In genomic region chr12:84750661-84751060, GRCm38 (mm10) we compare ENCODE assay signal across 11 mouse cellular contexts. TPM values are rescaled to one million over a fixed set of nuclear protein-coding genes. Genes with fewer than 3 reads are reported as not detected.
DNase-seq lines count a peak whose midpoint lies in the region; ATAC-seq and TF ChIP-seq lines count a peak whose summit lies in the region.
"Had no signal": no experiment of that assay in that cellular context is flagged by ENCODE, and none has a peak within 500 bp of the region (broad histone marks: within the 10 kb centered on the region; RNA-seq: fewer than 3 reads in every experiment).

No protein-coding gene starts in this region.

- H3K4me3 ChIP-seq in gastrocnemius, adult 2 months, result peak overlapping the region; percentile 17; the same call in 1 of the 2 replicates
- H3K4me3 ChIP-seq in hindbrain, embryonic 12.5 days, result no peak overlapping the region
- no peak overlapping the region for H3K4me3 ChIP-seq in intestine, postnatal 0 days (ENCODE audit: low read depth, low read length)
- H3K4me3 ChIP-seq: embryonic facial prominence, embryonic 12.5 days; liver, embryonic 13.5 days; midbrain, embryonic 15.5 days had no signal

- intact Hi-C loops in gastrocnemius, adult 2 months (cut with DNase I), result loop anchor here (2.0 kb wide), 1 partner anchor 20 kb away; no protein-coding TSS in a partner anchor

- no peak overlapping the region; the same call in 1 of the 2 replicates for H3K27ac ChIP-seq in gastrocnemius, adult 2 months
- no peak overlapping the region for H3K27ac ChIP-seq in hindbrain, embryonic 12.5 days
- H3K27ac ChIP-seq in intestine, postnatal 0 days (ENCODE audit: low read depth, low read length), result no peak overlapping the region
- H3K27ac ChIP-seq: embryonic facial prominence, embryonic 12.5 days; liver, embryonic 13.5 days; midbrain, embryonic 15.5 days had no signal

- 59% methylated on average over 14 of the region's 14 CpGs for WGBS in hindbrain, embryonic 12.5 days
- WGBS in intestine, postnatal 0 days, result 59% methylated on average over 14 of the region's 14 CpGs

- peaks cover 5% of the 10 kb centered on the region for H3K27me3 ChIP-seq in hindbrain, embryonic 12.5 days
- no peaks in the 10 kb centered on the region for H3K27me3 ChIP-seq in intestine, postnatal 0 days (replicated peaks; ENCODE audit: control insufficient read depth, insufficient read depth, low read length)
- H3K27me3 ChIP-seq: embryonic facial prominence, embryonic 12.5 days; liver, embryonic 13.5 days; midbrain, embryonic 15.5 days had no signal

- no peak for TF ChIP-seq CTCF in gastrocnemius, adult 2 months (IDR thresholded peaks at IDR 0.05)
- no peak for TF ChIP-seq CTCF in intestine, postnatal 0 days (IDR thresholded peaks at IDR 0.05; ENCODE audit: low read depth)

- H3K36me3 ChIP-seq in hindbrain, embryonic 12.5 days, result peaks cover 2% of the 10 kb centered on the region
- H3K36me3 ChIP-seq in intestine, postnatal 0 days (ENCODE audit: control insufficient read depth, insufficient read depth), result peaks cover 3% of the 10 kb centered on the region; the same call in 1 of the 2 replicates
- H3K36me3 ChIP-seq: midbrain, embryonic 15.5 days had no signal

- peaks cover 19% of the 10 kb centered on the region for H3K4me1 ChIP-seq in hindbrain, embryonic 12.5 days
- H3K4me1 ChIP-seq in intestine, postnatal 0 days (replicated peaks; ENCODE audit: control insufficient read depth, insufficient read depth, low read length), result no peaks in the 10 kb centered on the region
- H3K4me1 ChIP-seq: liver, embryonic 13.5 days had no signal

- H3K9ac ChIP-seq in hindbrain, embryonic 12.5 days, result no peak overlapping the region
- no peak overlapping the region for H3K9ac ChIP-seq in intestine, postnatal 0 days (ENCODE audit: low read depth, low read length)
- H3K9ac ChIP-seq: embryonic facial prominence, embryonic 12.5 days; liver, embryonic 13.5 days; midbrain, embryonic 15.5 days had no signal

- DNase-seq in urinary bladder, postnatal 14 days (ENCODE audit: low spot score), result peak; percentile 64
- no peak for DNase-seq in urinary bladder, postnatal 10 days (ENCODE audit: low spot score)
- peak; percentile 84 for DNase-seq in gastrocnemius, adult 2 months
- peak; percentile 36 to 42 for DNase-seq in kidney, adult 8-10 months
- DNase-seq in thymus, postnatal 25 days, result peak; percentile 58
- DNase-seq: liver, embryonic 13.5 days had no signal

- H3K4me2 ChIP-seq in hindbrain, embryonic 12.5 days (replicated peaks), result no peak overlapping the region
- H3K4me2 ChIP-seq in intestine, postnatal 0 days (replicated peaks; ENCODE audit: low read depth), result no peak overlapping the region
- H3K4me2 ChIP-seq: embryonic facial prominence, embryonic 12.5 days; liver, embryonic 13.5 days; midbrain, embryonic 15.5 days had no signal

- H3K9me3 ChIP-seq in hindbrain, embryonic 12.5 days (replicated peaks), result no peaks in the 10 kb centered on the region
- no peaks in the 10 kb centered on the region for H3K9me3 ChIP-seq in intestine, postnatal 0 days (ENCODE audit: control insufficient read depth)
- H3K9me3 ChIP-seq: embryonic facial prominence, embryonic 12.5 days; liver, embryonic 13.5 days; midbrain, embryonic 15.5 days had no signal

- ATAC-seq in CD4-positive, CD25-positive, alpha-beta regulatory T cell, adult 4 months, result no peak
- no peak for ATAC-seq in hindbrain, embryonic 12.5 days (ENCODE audit: low FRiP score)
- no peak for ATAC-seq in intestine, postnatal 0 days
- ATAC-seq: midbrain, embryonic 15.5 days had no signal

RNA-seq across cellular contexts. Expression of gene Npc2, which starts 22.3 kb away (rescaled TPM):
- 10 to 100 TPM; 13.2 to 18.0 TPM for total RNA-seq in gastrocnemius, adult 2 months (2021)
- polyA plus RNA-seq in CD4-positive, CD25-positive, alpha-beta regulatory T cell, adult 4 months (2017; shearing (Covaris generic)), result 100 to 1,000 TPM; 184 to 230 TPM
- polyA plus RNA-seq in hindbrain, embryonic 12.5 days (2016; fragmentation: Nextera tagmentation; extraction: Ambion mirVana), result 78.8 and 79.5 TPM in 2 replicates
- 100 and 107 TPM in 2 replicates for polyA plus RNA-seq in intestine, postnatal 0 days (2015; fragmentation: Nextera tagmentation; extraction: Ambion mirVana)

RNA-seq across cellular contexts. Expression of gene Isca2, which starts 22.4 kb away (rescaled TPM):
- total RNA-seq in gastrocnemius, adult 2 months (2021), result 10 to 100 TPM; 39.3 to 53.3 TPM
- 100 to 1,000 TPM; 107 to 156 TPM for polyA plus RNA-seq in CD4-positive, CD25-positive, alpha-beta regulatory T cell, adult 4 months (2017; shearing (Covaris generic))
- 135 and 147 TPM in 2 replicates for polyA plus RNA-seq in hindbrain, embryonic 12.5 days (2016; fragmentation: Nextera tagmentation; extraction: Ambion mirVana)
- 104 and 119 TPM in 2 replicates for polyA plus RNA-seq in intestine, postnatal 0 days (2015; fragmentation: Nextera tagmentation; extraction: Ambion mirVana)

RNA-seq across cellular contexts. Expression of gene Syndig1l, which starts 52.0 kb away (rescaled TPM):
- not detected for total RNA-seq in gastrocnemius, adult 2 months (2021)
- under 1 TPM in 1 of 2 experiments, not detected in 1; 0.24 TPM for polyA plus RNA-seq in CD4-positive, CD25-positive, alpha-beta regulatory T cell, adult 4 months (2017; shearing (Covaris generic))
- polyA plus RNA-seq in hindbrain, embryonic 12.5 days (2016; fragmentation: Nextera tagmentation; extraction: Ambion mirVana), result 1.7 and 2.3 TPM in 2 replicates
- polyA plus RNA-seq in intestine, postnatal 0 days (2015; fragmentation: Nextera tagmentation; extraction: Ambion mirVana), result 0.12 TPM in 1 of 2 replicates, not detected in the other
